Mouse (Mus musculus): ENCODE measurements around the gene Rgl1. TPM values are rescaled to one million over a fixed set of nuclear protein-coding genes. Genes with fewer than 3 reads are reported as not detected.

Rgl1 gene
- polyA plus RNA-seq, 1 experiment from 2014 or later: 28.6 TPM

- DNase-seq (ENCODE audit: low spot score) (no peak), ATAC-seq (replicated peaks; ENCODE audit: low FRiP score) (no peak)
- no peak overlapping the region for H3K4me3 ChIP-seq (ENCODE audit: low read depth, low read length)
- H3K36me3 ChIP-seq (ENCODE audit: control insufficient read depth, insufficient read depth, low read length): no peaks in the 10 kb centered on the region
- H3K4me1 ChIP-seq (replicated peaks; ENCODE audit: control insufficient read depth, insufficient read depth, low read length): no peaks in the 10 kb centered on the region
- H3K9ac ChIP-seq (ENCODE audit: low read length): no peak overlapping the region
- H3K27ac ChIP-seq (ENCODE audit: low read depth, low read length): no peak overlapping the region
- H3K27me3 ChIP-seq (ENCODE audit: control insufficient read depth, insufficient read depth, low read length): no peaks in the 10 kb centered on the region
- H3K4me2 ChIP-seq (ENCODE audit: low read depth, low read length, severe bottlenecking): no peak overlapping the region
- WGBS: 91% methylated on average over 8 of the region's 8 CpGs
- no peaks in the 10 kb centered on the region for H3K9me3 ChIP-seq (ENCODE audit: control insufficient read depth, low read length)
Measured at GRCm38 (mm10) chr1:152518971-152519370, 247.2 kb downstream of the Rgl1 start.

GRCm38 (mm10) chr1:152517057-152517570, 249.0 kb downstream of the Rgl1 start:
- no peaks in the 10 kb centered on the region for H3K4me1 ChIP-seq (replicated peaks; ENCODE audit: control insufficient read depth, insufficient read depth, low read length)
- H3K27ac ChIP-seq (ENCODE audit: low read depth, low read length): no peak overlapping the region
- H3K9me3 ChIP-seq (ENCODE audit: control insufficient read depth, low read length): no peaks in the 10 kb centered on the region
- H3K4me2 ChIP-seq (ENCODE audit: low read depth, low read length, severe bottlenecking): no peak overlapping the region
- DNase-seq (ENCODE audit: low spot score) (no peak), ATAC-seq (replicated peaks; ENCODE audit: low FRiP score) (no peak)
- no peaks in the 10 kb centered on the region for H3K27me3 ChIP-seq (ENCODE audit: control insufficient read depth, insufficient read depth, low read length)
- 91% methylated on average over 4 of the region's 4 CpGs for WGBS
- no peak overlapping the region for H3K4me3 ChIP-seq (ENCODE audit: low read depth, low read length)
- H3K36me3 ChIP-seq (ENCODE audit: control insufficient read depth, insufficient read depth, low read length): no peaks in the 10 kb centered on the region
- no peak overlapping the region for H3K9ac ChIP-seq (ENCODE audit: low read length)

GRCm38 (mm10) chr1:152514256-152514655, 251.9 kb downstream of the Rgl1 start:
- WGBS: 64% methylated on average over 4 of the region's 4 CpGs
- H3K4me2 ChIP-seq (ENCODE audit: low read depth, low read length, severe bottlenecking): no peak overlapping the region
- H3K36me3 ChIP-seq (ENCODE audit: control insufficient read depth, insufficient read depth, low read length): no peaks in the 10 kb centered on the region
- H3K27ac ChIP-seq (ENCODE audit: low read depth, low read length): no peak overlapping the region
- no peaks in the 10 kb centered on the region for H3K9me3 ChIP-seq (ENCODE audit: control insufficient read depth, low read length)
- no peak overlapping the region for H3K4me3 ChIP-seq (ENCODE audit: low read depth, low read length)
- H3K9ac ChIP-seq (ENCODE audit: low read length): no peak overlapping the region
- no peaks in the 10 kb centered on the region for H3K4me1 ChIP-seq (replicated peaks; ENCODE audit: control insufficient read depth, insufficient read depth, low read length)
- no peaks in the 10 kb centered on the region for H3K27me3 ChIP-seq (ENCODE audit: control insufficient read depth, insufficient read depth, low read length)
- DNase-seq (ENCODE audit: low spot score): no peak
- no peak for ATAC-seq (replicated peaks; ENCODE audit: low FRiP score)

- no peak overlapping the region for H3K4me3 ChIP-seq (ENCODE audit: low read depth, low read length)
- no peak overlapping the region for H3K9ac ChIP-seq (ENCODE audit: low read length)
- no peak overlapping the region for H3K27ac ChIP-seq (ENCODE audit: low read depth, low read length)
- no peak for ATAC-seq (replicated peaks; ENCODE audit: low FRiP score)
- H3K36me3 ChIP-seq (ENCODE audit: control insufficient read depth, insufficient read depth, low read length): no peaks in the 10 kb centered on the region
- WGBS: 78% methylated on average over 4 of the region's 4 CpGs
- DNase-seq (ENCODE audit: low spot score): no peak
- H3K4me2 ChIP-seq (ENCODE audit: low read depth, low read length, severe bottlenecking): no peak overlapping the region
- H3K27me3 ChIP-seq (ENCODE audit: control insufficient read depth, insufficient read depth, low read length): no peaks in the 10 kb centered on the region
- H3K9me3 ChIP-seq (ENCODE audit: control insufficient read depth, low read length): no peaks in the 10 kb centered on the region
- H3K4me1 ChIP-seq (replicated peaks; ENCODE audit: control insufficient read depth, insufficient read depth, low read length): no peaks in the 10 kb centered on the region
Measured at GRCm38 (mm10) chr1:152511237-152511636, 254.9 kb downstream of the Rgl1 start.

- Histone ChIP-seq H3K4me1 (replicated peaks; ENCODE audit: control insufficient read depth, insufficient read depth, low read length) (no peaks in the 10 kb centered on the region), H3K9me3 (ENCODE audit: control insufficient read depth, low read length) (no peaks in the 10 kb centered on the region), H3K27ac (ENCODE audit: low read depth, low read length) (no peak overlapping the region), H3K9ac (ENCODE audit: low read length) (no peak overlapping the region), H3K4me2 (ENCODE audit: low read depth, low read length, severe bottlenecking) (no peak overlapping the region), H3K27me3 (ENCODE audit: control insufficient read depth, insufficient read depth, low read length) (no peaks in the 10 kb centered on the region), H3K4me3 (ENCODE audit: low read depth, low read length) (no peak overlapping the region), H3K36me3 (ENCODE audit: control insufficient read depth, insufficient read depth, low read length) (no peaks in the 10 kb centered on the region)
- ATAC-seq (replicated peaks; ENCODE audit: low FRiP score) (no peak), DNase-seq (ENCODE audit: low spot score) (no peak)
- WGBS: 94% methylated on average over 11 of the region's 11 CpGs
Measured at GRCm38 (mm10) chr1:152508481-152509220, 257.5 kb downstream of the Rgl1 start.

GRCm38 (mm10) chr1:152506726-152507125, 259.4 kb downstream of the Rgl1 start:
- no peak for ATAC-seq (replicated peaks; ENCODE audit: low FRiP score)
- no peaks in the 10 kb centered on the region for H3K9me3 ChIP-seq (ENCODE audit: control insufficient read depth, low read length)
- H3K27me3 ChIP-seq (ENCODE audit: control insufficient read depth, insufficient read depth, low read length): no peaks in the 10 kb centered on the region
- DNase-seq (ENCODE audit: low spot score): no peak
- no peak overlapping the region for H3K4me2 ChIP-seq (ENCODE audit: low read depth, low read length, severe bottlenecking)
- no peak overlapping the region for H3K27ac ChIP-seq (ENCODE audit: low read depth, low read length)
- H3K9ac ChIP-seq (ENCODE audit: low read length): no peak overlapping the region
- H3K36me3 ChIP-seq (ENCODE audit: control insufficient read depth, insufficient read depth, low read length): no peaks in the 10 kb centered on the region
- no peak overlapping the region for H3K4me3 ChIP-seq (ENCODE audit: low read depth, low read length)
- no peaks in the 10 kb centered on the region for H3K4me1 ChIP-seq (replicated peaks; ENCODE audit: control insufficient read depth, insufficient read depth, low read length)
- 94% methylated on average over 7 of the region's 7 CpGs for WGBS

- H3K9ac ChIP-seq (ENCODE audit: low read length): no peak overlapping the region
- no peaks in the 10 kb centered on the region for H3K4me1 ChIP-seq (replicated peaks; ENCODE audit: control insufficient read depth, insufficient read depth, low read length)
- H3K36me3 ChIP-seq (ENCODE audit: control insufficient read depth, insufficient read depth, low read length): no peaks in the 10 kb centered on the region
- DNase-seq (ENCODE audit: low spot score): no peak
- no peaks in the 10 kb centered on the region for H3K27me3 ChIP-seq (ENCODE audit: control insufficient read depth, insufficient read depth, low read length)
- no peak overlapping the region for H3K27ac ChIP-seq (ENCODE audit: low read depth, low read length)
- no peaks in the 10 kb centered on the region for H3K9me3 ChIP-seq (ENCODE audit: control insufficient read depth, low read length)
- no peak overlapping the region for H3K4me3 ChIP-seq (ENCODE audit: low read depth, low read length)
- H3K4me2 ChIP-seq (ENCODE audit: low read depth, low read length, severe bottlenecking): no peak overlapping the region
- 93% methylated on average over 5 of the region's 5 CpGs for WGBS
- ATAC-seq (replicated peaks; ENCODE audit: low FRiP score): no peak
Measured at GRCm38 (mm10) chr1:152506175-152506574, 260.0 kb downstream of the Rgl1 start.

GRCm38 (mm10) chr1:152499802-152500201, 266.3 kb downstream of the Rgl1 start:
- H3K9me3 ChIP-seq (ENCODE audit: control insufficient read depth, low read length): no peaks in the 10 kb centered on the region
- WGBS: 86% methylated on average over 12 of the region's 12 CpGs
- H3K36me3 ChIP-seq (ENCODE audit: control insufficient read depth, insufficient read depth, low read length): no peaks in the 10 kb centered on the region
- no peak for DNase-seq (ENCODE audit: low spot score)
- H3K27ac ChIP-seq (ENCODE audit: low read depth, low read length): no peak overlapping the region
- no peak overlapping the region for H3K4me2 ChIP-seq (ENCODE audit: low read depth, low read length, severe bottlenecking)
- H3K27me3 ChIP-seq (ENCODE audit: control insufficient read depth, insufficient read depth, low read length): no peaks in the 10 kb centered on the region
- no peaks in the 10 kb centered on the region for H3K4me1 ChIP-seq (replicated peaks; ENCODE audit: control insufficient read depth, insufficient read depth, low read length)
- no peak for ATAC-seq (replicated peaks; ENCODE audit: low FRiP score)
- no peak overlapping the region for H3K4me3 ChIP-seq (ENCODE audit: low read depth, low read length)
- H3K9ac ChIP-seq (ENCODE audit: low read length): no peak overlapping the region

- Histone ChIP-seq H3K27ac (ENCODE audit: low read depth, low read length) (no peak overlapping the region), H3K9me3 (ENCODE audit: control insufficient read depth, low read length) (no peaks in the 10 kb centered on the region), H3K4me1 (replicated peaks; ENCODE audit: control insufficient read depth, insufficient read depth, low read length) (no peaks in the 10 kb centered on the region), H3K9ac (ENCODE audit: low read length) (no peak overlapping the region), H3K36me3 (ENCODE audit: control insufficient read depth, insufficient read depth, low read length) (no peaks in the 10 kb centered on the region), H3K27me3 (ENCODE audit: control insufficient read depth, insufficient read depth, low read length) (no peaks in the 10 kb centered on the region), H3K4me3 (ENCODE audit: low read depth, low read length) (no peak overlapping the region), H3K4me2 (ENCODE audit: low read depth, low read length, severe bottlenecking) (no peak overlapping the region)
- WGBS: 69% methylated on average over 11 of the region's 11 CpGs
- ATAC-seq (replicated peaks; ENCODE audit: low FRiP score) (no peak), DNase-seq (ENCODE audit: low spot score) (no peak)
Measured at GRCm38 (mm10) chr1:152497581-152497980, 268.6 kb downstream of the Rgl1 start.
